Mouse (Mus musculus) c-Kit-negative CD71-positive TER-119-positive erythroid progenitor cells, embryonic 14.5 days (primary cell): ENCODE measurements around the gene H2-D1.
"Not testable (repeated sequence)": the region's sequence is repeated elsewhere in the genome, so short reads cannot be mapped to it uniquely, and the experiment has no call there.

ENCODE experiments used
- DNase-seq: peaks from one replicate; pipeline ENCODE4 v3.0.0-alpha.2; 2013; ENCODE audit warnings: low read depth, low spot score

The H2-D1 gene

DNA sequence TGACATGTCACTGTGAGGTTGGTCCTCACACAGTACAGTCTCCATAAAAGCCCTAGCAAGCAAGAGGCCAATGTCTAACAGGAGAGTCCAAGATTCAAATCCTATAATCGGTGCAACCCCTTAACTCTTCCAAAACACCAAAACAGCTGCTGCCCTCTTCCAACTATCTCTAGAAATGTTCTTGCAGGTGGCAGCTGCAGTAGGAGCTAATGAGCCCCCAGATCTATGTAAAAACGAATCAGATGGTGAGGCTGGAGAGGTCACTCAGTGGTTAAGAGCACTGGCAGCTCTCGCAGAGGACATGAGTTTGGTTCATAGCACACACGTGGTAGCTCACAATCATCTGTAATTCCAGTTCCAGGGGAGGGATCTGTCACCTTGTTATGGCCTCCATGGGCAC is 6.8 kb upstream of the H2-D1 start:
- no peak for DNase-seq

DNA sequence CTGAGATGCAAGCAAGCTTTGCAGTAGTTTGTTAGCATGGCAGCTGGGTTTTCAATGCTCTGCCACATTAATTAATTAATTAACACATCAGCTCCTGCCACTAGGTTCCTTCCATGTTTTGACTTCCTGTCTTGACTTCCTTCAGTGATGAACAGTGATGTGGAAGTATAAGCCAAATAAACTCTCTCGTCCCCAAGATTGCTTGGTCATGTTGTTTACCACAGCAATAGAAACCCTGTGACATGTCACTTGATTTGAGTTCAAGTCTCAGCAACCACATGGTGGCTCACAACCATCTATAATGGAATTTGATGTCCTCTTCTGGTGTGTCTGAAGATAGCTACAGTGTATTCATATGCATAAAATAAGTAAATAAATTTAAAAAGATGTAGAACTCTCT is 5.2 kb upstream of the H2-D1 start:
- DNase-seq: no peak

DNA sequence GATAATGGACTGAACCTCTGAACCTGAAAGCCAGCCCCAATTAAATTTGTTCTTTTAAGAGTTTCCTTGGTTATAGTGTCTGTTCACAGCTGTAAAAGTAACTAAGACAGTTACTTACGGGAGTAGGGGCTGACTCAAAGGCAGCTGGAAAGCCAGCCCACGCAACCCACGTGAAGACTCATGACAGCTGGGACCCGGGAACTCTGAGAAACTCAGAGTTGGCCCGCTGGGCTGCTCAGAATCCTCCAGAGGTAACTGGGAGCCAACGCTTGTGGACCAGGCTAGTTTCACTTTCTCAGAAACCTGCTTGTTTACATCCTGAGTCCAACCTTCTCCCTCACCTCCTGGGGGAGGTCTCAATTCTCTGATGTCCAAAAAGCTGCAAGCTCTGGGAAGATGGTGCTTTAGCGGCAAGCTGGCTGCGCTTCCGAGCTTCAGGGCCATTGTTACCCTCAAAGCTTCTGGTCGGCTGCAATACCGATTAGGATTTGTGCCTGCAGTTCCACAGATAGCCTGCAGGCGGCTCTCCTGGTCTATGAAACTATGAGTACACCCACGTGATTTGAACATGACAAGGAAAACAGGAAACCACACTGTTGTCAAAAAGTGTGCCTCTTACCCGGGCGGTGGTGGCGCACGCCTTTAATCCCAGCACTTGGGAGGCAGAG is 4.6 kb upstream of the H2-D1 start:
- peak; percentile 89 for DNase-seq

DNA sequence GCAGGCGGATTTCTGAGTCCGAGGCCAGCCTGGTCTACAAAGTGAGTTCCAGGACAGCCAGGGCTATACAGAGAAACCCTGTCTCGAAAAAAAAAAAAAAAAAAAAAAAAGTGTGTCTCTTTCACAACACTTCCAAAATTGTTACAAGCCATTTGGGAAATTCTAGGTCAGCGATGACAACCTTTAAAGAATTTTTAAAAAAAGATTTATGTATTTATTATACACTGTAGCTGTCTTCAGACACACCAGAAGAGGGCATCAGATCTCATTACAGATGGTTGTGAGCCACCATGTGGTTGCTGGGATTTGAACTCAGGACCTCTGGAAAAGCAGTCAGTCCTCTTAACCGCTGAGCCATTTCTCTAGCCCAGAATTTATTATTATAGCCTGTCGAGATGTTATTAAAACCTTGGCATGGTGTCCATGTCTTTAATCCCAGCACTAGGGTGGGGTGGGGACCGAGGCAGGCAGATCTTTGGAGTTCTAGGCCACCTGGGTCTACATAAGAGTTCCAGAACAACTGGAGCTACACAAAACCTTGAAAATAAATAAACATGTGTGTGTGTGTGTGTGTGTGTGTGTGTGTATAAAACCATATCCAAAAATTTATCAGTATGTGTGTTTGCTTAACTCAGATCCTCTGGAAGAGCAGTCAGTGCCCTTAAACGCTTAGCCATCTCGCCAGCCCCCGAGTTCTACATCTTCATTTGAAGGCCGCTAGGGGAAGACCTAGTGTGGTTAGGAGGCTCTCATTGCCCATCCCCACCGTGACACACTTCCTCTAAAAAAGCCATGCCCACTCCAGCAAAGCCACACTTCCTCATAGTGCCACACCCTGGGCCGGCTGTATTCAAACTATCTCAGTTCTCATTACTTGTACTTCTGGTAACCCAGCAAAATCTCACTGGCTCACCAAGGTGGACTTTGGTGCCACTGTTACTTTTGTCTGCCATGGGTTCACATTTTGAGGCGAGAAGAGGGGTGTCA is 3.7 kb upstream of the H2-D1 start:
- no peak for DNase-seq

DNA sequence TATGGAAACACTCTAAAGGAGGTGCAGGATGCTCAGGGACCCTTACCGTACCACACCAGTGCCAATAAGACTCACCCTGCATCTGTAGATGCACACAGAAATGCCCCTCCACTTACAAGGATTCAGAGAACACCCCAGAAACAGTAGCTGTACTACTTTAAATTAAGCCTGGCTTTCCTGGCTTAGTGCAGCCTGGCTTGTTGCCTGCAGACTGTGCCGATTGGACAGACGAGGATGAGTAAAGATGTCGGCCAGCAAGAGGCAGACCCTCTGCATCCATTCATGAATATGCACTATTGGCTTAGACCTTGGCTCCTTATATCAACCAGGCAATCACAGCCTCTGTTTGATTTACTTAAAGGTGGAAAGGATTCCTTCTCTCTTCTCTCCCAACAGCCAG is 2.9 kb upstream of the H2-D1 start:
- no peak for DNase-seq

DNA sequence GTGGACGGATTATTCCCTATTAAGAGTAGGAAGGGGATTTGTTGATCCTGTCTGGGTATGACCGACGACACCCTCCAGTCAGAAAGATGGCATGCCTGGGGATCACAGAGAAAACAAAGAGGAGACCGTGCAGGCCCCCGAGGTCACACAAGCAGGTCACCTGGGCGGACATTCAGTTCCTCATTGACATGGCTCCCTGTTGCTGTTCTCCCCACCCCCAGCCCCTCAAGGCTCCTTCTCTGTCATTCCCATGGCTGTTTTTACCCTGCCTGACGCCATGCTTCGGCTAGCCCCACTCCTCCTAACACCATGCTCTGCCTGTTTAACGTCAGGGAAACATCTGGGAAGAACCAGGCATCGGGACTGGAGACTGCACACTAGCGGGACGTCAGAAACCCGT is 879 bp upstream of the H2-D1 start:
- DNase-seq: no peak

DNA sequence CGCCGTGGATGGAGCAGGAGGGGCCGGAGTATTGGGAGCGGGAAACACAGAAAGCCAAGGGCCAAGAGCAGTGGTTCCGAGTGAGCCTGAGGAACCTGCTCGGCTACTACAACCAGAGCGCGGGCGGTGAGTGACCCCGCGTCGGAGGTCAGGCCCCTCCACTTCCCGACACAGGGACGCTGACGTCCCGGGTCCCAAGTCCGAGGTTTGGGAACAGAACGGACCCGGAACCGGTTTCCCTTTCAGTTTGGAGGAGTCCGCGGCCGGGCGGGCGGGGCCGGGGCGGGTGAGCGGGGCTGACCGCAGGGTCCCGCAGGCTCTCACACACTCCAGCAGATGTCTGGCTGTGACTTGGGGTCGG is 973 bp downstream of the H2-D1 start:
- DNase-seq: no peak

DNA sequence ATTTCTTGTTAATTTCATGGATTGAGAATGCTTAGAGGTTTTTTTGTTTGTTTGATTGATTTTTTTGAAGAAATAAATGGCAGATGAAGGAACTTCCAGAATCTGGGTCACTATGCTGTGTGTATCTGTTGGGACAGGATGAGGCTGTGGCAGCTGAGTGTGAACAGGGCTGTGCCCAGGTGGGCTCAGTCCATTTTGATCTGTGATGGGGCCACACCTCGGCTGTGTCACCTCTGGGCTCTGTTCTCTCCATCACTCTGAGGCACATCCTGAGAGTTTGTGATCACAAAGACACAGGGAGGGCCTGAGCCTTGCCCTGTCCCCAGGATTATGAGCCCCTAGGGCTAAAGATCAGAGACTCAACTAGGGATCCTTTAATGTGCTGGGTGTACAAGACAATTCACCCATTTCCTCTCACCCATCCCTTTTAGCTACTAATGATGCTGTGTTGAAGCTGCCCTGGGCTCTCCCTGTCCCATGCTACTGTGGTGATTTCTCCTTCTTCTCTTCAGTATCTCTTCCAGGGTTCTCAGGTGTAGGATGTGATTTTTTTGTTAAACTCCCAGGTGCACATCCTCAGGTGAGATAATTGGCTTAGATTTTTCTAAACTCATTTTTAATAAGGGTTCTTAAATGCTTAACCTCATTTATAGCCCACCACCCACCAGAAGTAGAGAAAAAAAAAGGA is 5.0 kb downstream of the H2-D1 start:
- DNase-seq: no peak

DNA sequence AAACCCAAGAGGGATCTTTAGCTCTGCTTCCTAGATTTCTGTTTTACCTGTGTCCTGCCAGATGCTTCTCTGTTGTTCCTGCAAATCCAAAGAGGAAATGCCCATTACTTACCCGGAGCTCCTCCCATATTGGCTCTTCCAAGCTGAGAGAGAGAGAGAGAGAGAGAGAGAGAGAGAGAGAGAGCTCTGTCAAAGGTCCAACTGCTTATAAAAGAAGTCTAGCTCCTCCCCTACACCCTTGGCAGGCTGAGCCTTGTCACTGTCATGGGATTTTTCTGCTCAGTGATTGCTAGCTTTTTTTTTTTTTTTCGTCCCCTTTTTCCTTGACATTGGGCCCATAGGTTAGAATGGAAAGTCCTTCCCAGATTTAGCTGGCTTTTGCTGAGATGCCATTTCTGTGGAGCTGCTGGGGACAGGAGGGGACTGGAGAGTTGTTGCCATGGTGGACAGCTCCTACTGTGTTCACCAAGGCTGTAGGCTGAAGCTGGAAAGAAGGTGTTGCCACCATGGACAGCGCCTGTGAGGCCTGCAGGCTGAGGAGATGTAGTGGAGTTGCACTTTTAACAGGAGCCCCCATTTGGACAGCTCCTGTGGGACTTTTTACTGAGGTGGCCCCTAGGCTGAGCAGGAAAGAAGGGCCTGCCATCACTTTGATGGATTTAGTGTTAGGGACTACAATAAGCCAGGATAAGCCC is 7.3 kb downstream of the H2-D1 start:
- DNase-seq: no peak

DNA sequence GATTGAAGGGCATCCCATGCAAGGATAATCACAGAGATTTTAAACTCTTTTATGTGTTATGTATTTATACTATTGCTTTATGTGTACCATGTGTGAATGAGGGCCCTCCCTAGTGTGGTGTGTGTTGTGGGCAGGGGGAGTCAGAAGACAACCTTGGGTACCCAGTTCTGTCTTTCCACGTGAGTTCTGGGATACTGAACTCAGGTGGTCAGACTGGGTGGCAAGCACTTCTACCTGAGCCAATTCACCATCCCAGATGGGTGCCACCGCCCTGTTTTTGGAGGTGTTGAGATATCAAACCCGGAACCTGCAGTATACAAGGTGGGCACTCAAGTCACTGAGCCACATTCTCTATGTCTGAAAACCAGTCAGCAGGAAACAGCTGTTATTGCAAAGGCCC is 9.7 kb downstream of the H2-D1 start:
- no peak for DNase-seq

DNA sequence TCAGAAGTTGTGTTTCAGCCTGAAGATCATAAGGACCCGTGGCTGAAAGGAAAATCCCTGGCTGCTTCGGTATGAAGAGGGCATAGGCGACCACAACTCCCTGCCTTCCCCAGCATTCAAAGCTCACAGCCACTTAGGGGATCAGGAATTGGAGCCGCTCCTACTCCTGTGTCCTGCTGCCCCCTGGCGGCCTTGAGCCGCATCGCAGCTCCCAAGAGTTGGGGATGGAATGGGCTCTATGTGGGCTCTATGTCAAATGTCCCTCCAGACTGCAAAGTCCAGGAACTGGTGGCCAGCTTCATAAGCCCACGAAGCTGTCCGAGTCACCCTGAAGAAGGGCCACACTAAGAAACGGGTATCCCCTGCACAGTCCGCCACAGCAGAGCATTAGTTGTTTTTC is 12.2 kb downstream of the H2-D1 start:
- DNase-seq: peak; percentile 63

DNA sequence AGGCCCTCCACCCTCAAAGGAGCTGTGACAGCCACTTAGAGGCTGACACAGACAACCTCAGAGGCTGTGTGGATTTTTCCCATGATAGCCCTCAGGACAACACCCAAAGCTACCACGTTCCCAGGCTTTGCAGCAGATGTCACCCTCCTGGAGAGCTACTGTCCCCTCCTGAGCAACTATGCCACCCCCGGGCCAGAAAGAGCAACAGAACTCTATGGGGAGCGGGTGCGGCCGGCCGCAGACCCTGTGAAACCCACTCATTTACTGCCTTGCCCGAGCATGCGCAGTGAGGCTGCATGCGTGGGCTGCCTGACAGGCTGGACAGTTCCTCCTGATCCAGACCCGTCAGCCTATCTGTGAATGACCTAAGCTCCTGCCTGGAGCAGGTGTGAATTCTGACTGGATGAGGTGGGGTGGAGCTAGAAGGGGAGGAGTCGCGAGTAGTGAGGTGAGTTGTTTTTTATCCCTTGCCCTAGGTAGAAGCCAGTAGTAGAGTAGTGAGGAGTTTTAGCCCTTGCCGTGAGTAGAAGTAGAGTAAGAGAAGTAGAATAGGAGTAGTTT is 13.9 kb downstream of the H2-D1 start:
- DNase-seq: no peak

DNA sequence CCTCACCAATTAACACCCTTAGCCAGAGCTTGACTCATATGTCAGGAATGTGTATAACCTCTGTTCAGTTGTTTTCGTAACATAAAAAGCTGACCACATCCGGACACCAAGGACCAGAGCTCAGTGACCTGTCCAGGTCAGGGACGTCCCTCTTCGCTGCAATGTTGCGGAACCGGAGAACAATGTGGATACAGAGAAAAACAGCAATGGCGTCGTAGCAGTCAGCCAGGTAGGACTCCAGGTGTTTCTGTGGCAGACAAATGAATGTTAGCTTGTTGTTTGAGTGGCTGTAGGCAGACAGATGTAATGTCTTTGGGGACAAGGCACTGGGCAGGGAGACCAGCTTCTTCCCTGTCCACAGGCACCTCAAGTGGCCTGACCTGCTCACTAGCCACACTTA is 15.5 kb downstream of the H2-D1 start:
- no peak for DNase-seq

DNA sequence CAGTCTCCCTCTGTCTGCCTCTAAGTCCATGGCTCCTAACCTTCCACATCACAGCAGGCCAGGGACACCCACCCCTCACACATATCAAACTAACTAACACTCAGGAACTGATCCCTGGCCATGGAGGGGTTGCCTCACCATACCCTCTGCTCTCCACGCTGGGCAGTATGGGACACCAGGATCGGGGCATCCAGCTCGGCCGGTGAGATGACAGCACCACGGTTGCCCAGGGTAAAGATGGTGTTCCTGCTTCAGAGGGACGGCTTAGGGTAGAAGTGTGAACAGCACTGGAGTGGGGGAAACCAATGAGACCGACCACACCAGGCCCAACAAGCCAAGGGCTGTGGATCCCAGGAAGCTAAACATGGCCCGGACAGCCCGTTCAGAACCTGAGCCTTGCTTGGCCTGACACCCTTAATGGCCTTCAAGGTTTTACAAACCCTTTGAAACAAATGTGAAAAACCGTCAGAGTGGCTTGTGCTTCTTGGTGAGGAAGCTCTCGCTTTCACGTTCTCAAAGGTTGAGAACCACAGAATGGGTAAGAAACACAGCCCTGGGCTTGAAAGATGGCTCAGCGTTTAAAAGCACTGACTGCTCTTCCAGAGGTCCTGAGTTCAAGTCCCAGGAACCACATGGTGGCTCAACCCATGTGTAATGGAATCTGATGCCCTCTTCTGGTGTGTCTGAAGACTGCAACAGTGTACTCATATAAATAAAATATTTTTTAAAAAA is 16.6 kb downstream of the H2-D1 start:
- DNase-seq: no peak

DNA sequence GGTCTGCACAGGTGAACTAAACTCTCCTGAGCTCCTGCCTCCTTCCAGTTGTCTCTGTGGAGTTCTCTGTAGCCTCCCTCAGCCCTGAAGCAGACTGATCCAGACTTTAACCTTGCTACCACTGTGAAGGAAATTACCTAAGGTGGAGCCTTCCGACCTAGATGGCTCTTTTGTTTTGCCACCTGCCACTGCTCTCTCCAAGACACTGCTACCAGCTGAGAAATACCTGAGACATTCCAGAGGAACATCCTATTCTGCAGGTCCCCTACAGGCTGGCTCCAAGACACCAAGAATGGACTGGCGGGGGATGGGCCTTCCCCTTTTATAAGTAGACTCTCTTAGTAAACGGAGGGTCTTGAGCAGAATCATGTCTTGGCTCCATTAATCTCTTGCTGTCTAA is 17.7 kb downstream of the H2-D1 start:
- DNase-seq: no peak

DNA sequence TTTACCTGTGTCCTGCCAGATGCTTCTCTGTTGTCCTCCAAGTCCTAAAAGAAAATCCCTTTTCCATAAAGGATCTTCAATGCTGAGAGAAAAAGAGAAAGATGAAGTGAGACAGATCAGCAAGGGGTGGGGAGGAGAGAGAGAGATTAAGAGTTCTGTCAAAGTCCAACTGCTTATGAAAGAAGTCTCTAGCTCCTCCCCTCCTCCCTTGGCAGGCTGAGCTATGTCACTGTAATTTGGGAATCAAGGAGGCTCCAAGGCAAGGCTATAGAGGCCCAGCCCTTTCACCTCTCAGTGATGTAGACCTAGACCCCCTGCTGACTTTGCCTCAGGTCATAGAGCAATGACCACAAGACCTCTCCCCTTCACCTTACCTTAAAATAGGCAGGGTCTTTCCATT is 22.9 kb downstream of the H2-D1 start:
- no peak for DNase-seq

DNA sequence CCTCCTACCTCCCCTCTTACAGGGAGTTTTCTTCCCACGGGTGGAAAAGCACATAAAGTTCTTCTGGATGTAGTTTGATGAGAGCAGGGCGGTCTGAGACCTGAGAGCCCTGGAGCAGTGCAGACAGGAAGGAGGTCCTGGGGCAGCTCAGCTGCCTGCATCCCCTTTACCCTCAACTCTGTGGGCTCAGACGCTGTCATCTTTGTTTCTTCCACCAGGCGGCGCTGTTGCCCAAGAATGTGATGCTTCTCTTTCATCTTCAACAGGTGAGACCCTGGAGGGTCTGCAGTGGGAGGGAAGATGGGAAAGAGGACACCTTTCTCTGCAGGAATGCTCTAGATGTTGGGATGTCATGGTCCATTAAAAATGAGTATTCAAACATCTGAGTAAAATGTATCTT is 33.3 kb downstream of the H2-D1 start:
- DNase-seq: peak; percentile 16

DNA sequence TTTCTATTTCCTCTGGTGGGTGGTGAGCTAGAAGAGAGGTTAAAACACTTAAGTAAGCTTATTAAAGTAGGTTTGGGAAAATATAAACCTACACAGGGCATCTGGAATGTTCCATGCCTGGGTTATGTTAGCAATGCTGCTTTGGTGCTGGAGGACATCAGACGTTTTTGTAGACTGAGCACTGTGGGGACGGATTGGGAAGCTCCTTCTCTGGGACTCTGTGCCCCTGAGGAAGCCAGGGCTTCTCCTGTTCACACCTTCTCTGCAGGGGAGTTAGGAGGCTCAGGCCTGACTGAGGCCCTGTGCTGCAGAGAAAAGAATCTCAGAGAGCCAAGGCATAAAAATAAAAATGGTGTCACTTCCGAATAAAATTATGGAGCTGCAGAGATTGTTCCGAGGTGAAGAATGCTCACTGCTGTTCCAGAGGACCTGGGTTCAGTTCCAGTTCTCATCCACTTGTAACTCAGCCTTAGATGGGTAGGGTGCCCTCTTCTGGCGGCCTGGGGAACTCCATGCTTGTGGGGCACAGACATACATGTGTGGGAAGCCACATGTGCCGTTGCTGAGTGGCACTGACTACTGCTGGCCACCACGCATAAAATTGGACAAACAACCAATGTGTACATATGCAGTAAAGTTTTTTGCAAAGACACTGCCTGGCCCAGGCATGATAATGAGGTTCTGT is 37.9 kb downstream of the H2-D1 start:
- DNase-seq: not testable (repeated sequence)

DNA sequence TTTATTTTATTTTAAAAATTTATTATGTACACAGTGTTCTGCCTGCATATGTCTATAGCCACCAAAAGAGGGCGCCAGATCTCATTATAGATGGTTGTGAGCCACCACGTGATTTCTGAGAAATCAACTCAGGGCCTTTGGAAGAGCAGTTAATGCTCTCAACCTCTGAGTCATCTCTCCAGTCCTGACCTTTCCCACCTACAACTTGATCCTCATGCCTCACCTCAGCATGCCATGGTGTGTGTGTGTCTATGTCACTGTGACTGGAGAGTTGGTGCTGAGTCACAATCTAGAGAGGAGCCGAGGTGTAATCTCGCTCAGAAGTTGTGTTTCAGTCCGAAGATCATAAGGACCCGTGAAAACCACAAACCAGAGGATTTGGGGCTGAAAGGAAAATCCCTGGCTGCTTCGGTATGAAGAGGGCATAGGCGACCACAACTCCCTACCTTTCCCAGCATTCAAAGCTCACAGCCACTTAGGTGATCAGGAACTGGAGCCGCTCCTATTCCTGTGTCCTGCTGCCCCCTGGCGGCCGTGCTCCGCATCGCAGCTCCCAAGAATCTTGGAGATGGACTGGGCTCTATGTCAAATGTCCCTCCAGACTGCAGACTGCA is 39.2 kb downstream of the H2-D1 start:
- DNase-seq: peak; percentile 67

DNA sequence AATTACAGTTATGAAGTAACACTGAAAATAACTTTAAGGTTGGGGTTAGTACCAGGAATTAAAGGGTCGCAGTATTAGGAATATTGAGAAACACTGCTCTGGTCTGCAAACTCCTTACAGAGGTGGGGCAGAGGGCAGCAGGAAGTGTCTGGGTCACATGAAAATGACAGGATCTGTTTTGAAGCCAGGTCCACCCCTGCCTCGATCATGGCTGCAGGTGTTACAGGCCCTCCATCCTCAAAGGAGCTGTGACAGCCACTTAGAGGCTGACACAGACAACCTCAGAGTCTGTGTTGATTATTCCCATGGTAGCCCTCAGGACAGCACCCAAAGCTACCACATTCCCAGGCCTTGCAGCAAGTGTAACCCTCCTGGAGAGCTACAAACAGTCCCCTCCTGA is 40.7 kb downstream of the H2-D1 start:
- DNase-seq: no peak
